12 mouse cellular contexts compared by ENCODE assay signal in the genomic region with DNA sequence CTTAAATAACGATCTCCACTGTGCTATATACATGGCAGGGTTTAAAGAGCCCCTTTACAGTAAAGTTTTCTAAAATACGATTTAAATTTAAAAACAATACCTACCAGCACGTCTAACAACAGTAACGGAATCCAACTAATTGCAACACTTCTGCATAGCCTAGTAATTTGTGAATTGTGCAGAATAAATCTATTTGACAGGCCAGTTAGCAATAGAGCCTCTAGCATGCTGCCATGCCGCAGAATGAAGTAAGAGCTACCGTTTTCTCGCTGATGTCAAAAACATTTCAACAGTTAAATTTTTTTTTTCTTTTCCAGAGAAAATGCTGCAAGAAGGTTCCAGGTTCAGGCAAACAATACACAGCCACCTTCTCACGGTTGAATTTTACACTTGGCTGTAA.
A peak's percentile ranks its signal among the peaks of the same experiment; 100 is the strongest.
DNase-seq lines count a peak whose midpoint lies in the region; ATAC-seq and TF ChIP-seq lines count a peak whose summit lies in the region.
"Had no signal": no experiment of that assay in that cellular context is flagged by ENCODE, and none has a peak within 500 bp of the region (broad histone marks: within the 10 kb centered on the region; RNA-seq: fewer than 3 reads in every experiment).

No protein-coding gene starts in this region.

- no peak for TF ChIP-seq POLR2A in cortical plate, adult 2 months (IDR thresholded peaks at IDR 0.05; ENCODE audit: extremely low read depth, insufficient read depth, low read length)

- 0 out of 2 replicates have a peak overlapping the region, but pooled peaks have one; percentile 41 for H3K27ac ChIP-seq in heart, postnatal 0 days (ENCODE audit: low read depth)
- H3K27ac ChIP-seq in cortical plate, adult 2 months (ENCODE audit: insufficient read depth, low read length), result no peak overlapping the region
- H3K27ac ChIP-seq in forebrain, embryonic 15.5 days (replicated peaks), result no peak overlapping the region
- no peak overlapping the region for H3K27ac ChIP-seq in midbrain, embryonic 13.5 days

- no peaks in the 10 kb centered on the region for H3K27me3 ChIP-seq in heart, postnatal 0 days (ENCODE audit: control insufficient read depth, insufficient read depth, low read length)
- H3K27me3 ChIP-seq in forebrain, embryonic 15.5 days, result peaks cover 5% of the 10 kb centered on the region; the same call in 1 of the 2 replicates
- H3K27me3 ChIP-seq in midbrain, embryonic 13.5 days, result peaks cover 2% of the 10 kb centered on the region; the same call in 1 of the 2 replicates
- H3K27me3 ChIP-seq: CH12.LX had no signal

- WGBS in heart, postnatal 0 days, result 56% methylated on average over 8 of the region's 8 CpGs
- 33% methylated on average over 8 of the region's 8 CpGs for WGBS in forebrain, embryonic 15.5 days
- WGBS in midbrain, embryonic 13.5 days, result 60% methylated on average over 8 of the region's 8 CpGs

- H3K4me2 ChIP-seq in heart, postnatal 0 days (ENCODE audit: low read depth, low read length), result peak overlapping the region; percentile 71
- peak overlapping the region; percentile 46 for H3K4me2 ChIP-seq in forebrain, embryonic 15.5 days (replicated peaks)
- peak overlapping the region; percentile 54 for H3K4me2 ChIP-seq in midbrain, embryonic 13.5 days (replicated peaks)

- intact Hi-C loops in heart, postnatal 10 days (cut with DNase I), result loop anchor here (1.0 to 10.0 kb wide), 4 partner anchors 90 to 590 kb away; no protein-coding TSS in a partner anchor

- DNase-seq in heart, postnatal 0 days (ENCODE audit: low spot score), result no peak
- DNase-seq in heart, postnatal 10 days, result no peak
- DNase-seq in testis, postnatal 14 days (ENCODE audit: low spot score), result no peak
- no peak for DNase-seq in ovary, postnatal 36 days (ENCODE audit: low spot score)
- DNase-seq in MN1 (ENCODE audit: low spot score), result no peak
- DNase-seq: layer of hippocampus, postnatal 36 days; liver, postnatal 0 days; spleen, adult 18-20 months had no signal

- no peak for ATAC-seq in heart, postnatal 0 days (ENCODE audit: insufficient read depth, low read depth)
- ATAC-seq in forebrain, embryonic 15.5 days (replicated peaks), result no peak
- ATAC-seq in midbrain, embryonic 13.5 days, result no peak
- ATAC-seq: liver, postnatal 0 days had no signal

- H3K9ac ChIP-seq in heart, postnatal 0 days (replicated peaks; ENCODE audit: low read depth, low read length), result peak overlapping the region; percentile 46
- H3K9ac ChIP-seq in forebrain, embryonic 15.5 days (replicated peaks), result peak overlapping the region; percentile 57; the same call in 1 of the 2 replicates
- no peak overlapping the region for H3K9ac ChIP-seq in midbrain, embryonic 13.5 days (replicated peaks)
- H3K9ac ChIP-seq: liver, postnatal 0 days had no signal

- H3K9me3 ChIP-seq in heart, postnatal 0 days (replicated peaks; ENCODE audit: control insufficient read depth, low read length), result no peaks in the 10 kb centered on the region
- no peaks in the 10 kb centered on the region for H3K9me3 ChIP-seq in forebrain, embryonic 15.5 days
- no peaks in the 10 kb centered on the region for H3K9me3 ChIP-seq in midbrain, embryonic 13.5 days

- H3K4me1 ChIP-seq in heart, postnatal 0 days (ENCODE audit: control insufficient read depth, insufficient read depth), result peaks cover 4% of the 10 kb centered on the region; the same call in 1 of the 2 replicates
- H3K4me1 ChIP-seq in cortical plate, adult 2 months (ENCODE audit: control insufficient read depth, insufficient read depth, low read length), result no peaks in the 10 kb centered on the region
- H3K4me1 ChIP-seq in forebrain, embryonic 15.5 days, result peaks cover 9% of the 10 kb centered on the region
- peaks cover 18% of the 10 kb centered on the region; the same call in 1 of the 2 replicates for H3K4me1 ChIP-seq in midbrain, embryonic 13.5 days (replicated peaks)

- TF ChIP-seq EP300 in heart, postnatal 0 days (IDR thresholded peaks at IDR 0.05; ENCODE audit: low read depth), result no peak

- no peak for TF ChIP-seq CTCF in heart, postnatal 0 days (IDR thresholded peaks at IDR 0.05; ENCODE audit: low read depth)
- TF ChIP-seq CTCF in cortical plate, adult 2 months (IDR thresholded peaks at IDR 0.05; ENCODE audit: extremely low read depth, insufficient read depth, low read length), result no peak

- H3K36me3 ChIP-seq in heart, postnatal 0 days (replicated peaks; ENCODE audit: control insufficient read depth, insufficient read depth, low read length), result no peaks in the 10 kb centered on the region
- H3K36me3 ChIP-seq in forebrain, embryonic 15.5 days, result no peaks in the 10 kb centered on the region
- H3K36me3 ChIP-seq in midbrain, embryonic 13.5 days, result no peaks in the 10 kb centered on the region

- H3K4me3 ChIP-seq in heart, postnatal 0 days (ENCODE audit: low read depth, low read length), result peak overlapping the region; percentile 60
- peak overlapping the region; percentile 49; the same call in 1 of the 2 replicates for H3K4me3 ChIP-seq in cortical plate, adult 2 months (ENCODE audit: insufficient read depth, low read length)
- H3K4me3 ChIP-seq in forebrain, embryonic 15.5 days, result peak overlapping the region; percentile 43
- H3K4me3 ChIP-seq in midbrain, embryonic 13.5 days (replicated peaks), result peak overlapping the region; percentile 41
